Mouse (Mus musculus) erythroblast, embryonic 14.5 days (primary cell): ENCODE data around the gene Fpgs.

Experiments used
- GATA1 ChIP-seq: IDR thresholded peaks from 2 replicates; pipeline ENCODE4 v1.6.1; 2012; ENCODE audit warnings: low read length, inconsistent platforms, mixed read lengths
- TAL1 ChIP-seq: IDR thresholded peaks from 3 replicates; pipeline ENCODE4 v1.6.1; 2012; ENCODE audit warnings: low read length, inconsistent platforms, mixed read lengths

GRCm38 (mm10) chr2:32710425-32710824, 6.5 kb upstream of the Fpgs start:
- TF ChIP-seq GATA1, result no peak
- no peak for TF ChIP-seq TAL1
